Mouse (Mus musculus): ENCODE measurements at regions not wholly inside any gene's neighbourhood (a gene's known extent, or its start where the extent isn't known, plus 50 kb on each side); places are given as distances from the start of the nearest gene placed in this dataset.

- H3K36me3 ChIP-seq (ENCODE audit: control insufficient read depth, insufficient read depth, low read length), result no peaks in the 10 kb centered on the region
- no peak overlapping the region for H3K4me2 ChIP-seq (ENCODE audit: low read depth, low read length)
- no peak overlapping the region for H3K27ac ChIP-seq (ENCODE audit: low read depth, low read length)
- H3K4me3 ChIP-seq (ENCODE audit: low read depth, low read length), result no peak overlapping the region
- no peak overlapping the region for H3K9ac ChIP-seq (replicated peaks; ENCODE audit: low read depth, low read length)
- no peak for ATAC-seq (ENCODE audit: low read depth)
- 89% methylated on average over 13 of the region's 13 CpGs for WGBS
- no peaks in the 10 kb centered on the region for H3K4me1 ChIP-seq (ENCODE audit: control insufficient read depth, insufficient read depth, low read length)
- H3K27me3 ChIP-seq (ENCODE audit: control insufficient read depth, insufficient read depth, low read length), result no peaks in the 10 kb centered on the region
- no peaks in the 10 kb centered on the region for H3K9me3 ChIP-seq (ENCODE audit: control insufficient read depth, low read length)
These were observed 55.8 kb upstream of the Ipo5 start for GRCm38 (mm10) chr14:120855181-120855580.

Measured in neural tube, embryonic 14.5 days (tissue).